Mouse (Mus musculus): ENCODE results near the gene St6galnac3. TPM values are rescaled to one million over a fixed set of nuclear protein-coding genes. Genes with fewer than 3 reads are reported as not detected.

Gene St6galnac3
- polyA plus RNA-seq, 1 experiment from 2014 or later = 34.4 TPM

DNA sequence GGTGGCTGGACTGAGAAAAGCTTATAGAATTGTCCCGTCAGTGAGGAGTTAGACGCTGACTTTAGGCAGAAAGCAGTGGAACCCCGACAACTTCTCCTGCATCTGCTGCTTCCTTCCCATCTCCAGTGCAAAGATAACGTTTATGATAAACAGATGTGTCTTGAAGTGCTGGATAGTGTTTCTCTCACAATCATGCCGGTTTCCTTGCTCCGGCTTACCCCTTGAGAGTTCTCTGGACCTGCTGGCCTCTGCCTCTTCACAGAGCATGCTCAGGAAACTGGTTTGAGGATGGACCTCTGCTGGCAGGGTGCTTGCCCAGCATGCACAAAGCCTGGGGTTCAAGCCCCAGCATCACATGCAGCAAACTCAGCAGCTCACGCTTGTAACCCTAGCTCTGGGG is 23.8 kb downstream of the St6galnac3 start:
- ATAC-seq (replicated peaks; ENCODE audit: low FRiP score, low read depth) (peak; percentile 3; the same call in 1 of the 2 replicates), DNase-seq (ENCODE audit: low spot score) (no peak)
- Histone ChIP-seq H3K27ac (peak overlapping the region; percentile 20; the same call in 1 of the 2 replicates), H3K36me3 (ENCODE audit: insufficient read depth, low read length) (no peaks in the 10 kb centered on the region), H3K9me3 (replicated peaks; ENCODE audit: low read length) (no peaks in the 10 kb centered on the region), H3K4me1 (replicated peaks; ENCODE audit: insufficient read depth, low read length) (peaks cover 25% of the 10 kb centered on the region), H3K9ac (ENCODE audit: low read depth, low read length) (no peak overlapping the region), H3K4me3 (replicated peaks; ENCODE audit: low read depth, low read length) (no peak overlapping the region), H3K4me2 (ENCODE audit: low read length) (no peak overlapping the region), H3K27me3 (ENCODE audit: insufficient read depth, low read length) (no peaks in the 10 kb centered on the region)
- TF ChIP-seq CTCF (IDR thresholded peaks at IDR 0.05; ENCODE audit: low read depth) = no peak
- WGBS = 49% methylated on average over 7 of the region's 7 CpGs

- Histone ChIP-seq H3K27ac (no peak overlapping the region), H3K4me2 (ENCODE audit: low read length) (no peak overlapping the region), H3K27me3 (ENCODE audit: insufficient read depth, low read length) (no peaks in the 10 kb centered on the region), H3K36me3 (ENCODE audit: insufficient read depth, low read length) (no peaks in the 10 kb centered on the region), H3K9me3 (replicated peaks; ENCODE audit: low read length) (no peaks in the 10 kb centered on the region), H3K4me3 (replicated peaks; ENCODE audit: low read depth, low read length) (no peak overlapping the region), H3K9ac (ENCODE audit: low read depth, low read length) (no peak overlapping the region), H3K4me1 (replicated peaks; ENCODE audit: insufficient read depth, low read length) (peaks cover 23% of the 10 kb centered on the region)
- TF ChIP-seq CTCF (IDR thresholded peaks at IDR 0.05; ENCODE audit: low read depth) = no peak
- ATAC-seq (replicated peaks; ENCODE audit: low FRiP score, low read depth) (no peak), DNase-seq (ENCODE audit: low spot score) (no peak)
- WGBS = 68% methylated on average over 8 of the region's 8 CpGs
Measured at GRCm38 (mm10) chr3:153699086-153699485, 25.9 kb downstream of the St6galnac3 start.

DNA sequence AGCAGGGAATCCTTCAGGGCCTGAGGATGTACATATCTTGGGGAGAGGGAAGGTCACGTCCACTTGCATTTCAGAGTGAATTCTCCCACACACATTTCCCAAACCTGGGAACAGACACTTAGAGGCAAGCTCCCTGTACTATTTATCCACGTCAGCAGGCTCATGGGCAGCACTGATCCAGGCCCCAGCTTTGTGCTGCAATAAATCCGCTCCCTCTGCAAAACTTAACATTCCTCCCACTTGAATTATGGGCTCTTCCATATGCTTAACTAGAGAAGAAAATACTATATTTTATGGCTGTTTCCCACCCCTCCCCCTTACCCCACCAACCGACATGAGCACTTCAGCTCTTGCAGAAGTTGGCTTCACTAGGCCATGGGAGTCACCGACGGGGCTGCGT is 32.0 kb downstream of the St6galnac3 start:
- ATAC-seq (replicated peaks; ENCODE audit: low FRiP score, low read depth) = peak; percentile 30; the same call in 1 of the 2 replicates
- Histone ChIP-seq H3K27ac (peak overlapping the region; percentile 83), H3K4me2 (ENCODE audit: low read length) (no peak overlapping the region), H3K4me1 (replicated peaks; ENCODE audit: insufficient read depth, low read length) (peaks cover 40% of the 10 kb centered on the region), H3K27me3 (ENCODE audit: insufficient read depth, low read length) (no peaks in the 10 kb centered on the region), H3K9me3 (replicated peaks; ENCODE audit: low read length) (no peaks in the 10 kb centered on the region), H3K4me3 (replicated peaks; ENCODE audit: low read depth, low read length) (no peak overlapping the region), H3K9ac (ENCODE audit: low read depth, low read length) (no peak overlapping the region), H3K36me3 (ENCODE audit: insufficient read depth, low read length) (no peaks in the 10 kb centered on the region)
- no peak for TF ChIP-seq CTCF (IDR thresholded peaks at IDR 0.05; ENCODE audit: low read depth)
- DNase-seq (ENCODE audit: low spot score) = peak; percentile 89
- WGBS = 22% methylated on average over 7 of the region's 7 CpGs

DNA sequence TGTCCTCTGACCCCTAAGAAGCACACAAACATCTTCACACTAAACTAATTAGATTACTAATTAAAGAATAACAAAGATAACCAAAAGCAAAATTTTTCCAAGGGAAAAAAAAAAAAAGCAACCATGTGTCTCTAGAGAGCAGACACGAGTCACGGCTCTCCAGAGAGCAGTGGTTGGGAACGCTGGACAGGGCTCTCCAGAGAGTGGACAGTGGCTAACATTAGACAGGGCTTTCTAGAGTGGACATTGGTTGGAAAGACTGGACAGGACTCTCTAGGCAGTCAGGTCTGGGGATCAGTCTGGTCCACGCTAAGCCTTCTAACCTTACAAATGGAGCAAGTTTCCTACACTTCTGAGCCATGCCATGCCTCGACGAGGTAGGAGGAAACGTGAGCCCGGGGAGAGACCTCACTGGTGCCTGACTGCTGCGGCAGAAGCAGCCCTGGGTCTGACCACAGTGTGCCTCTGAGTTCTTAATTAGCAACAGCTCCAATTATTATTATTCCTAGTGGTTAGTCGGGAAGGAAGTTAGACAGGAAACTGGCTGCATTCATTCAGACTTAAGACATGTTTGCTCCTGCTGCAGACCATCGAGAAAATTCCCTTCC is 32.7 kb downstream of the St6galnac3 start:
- no peaks in the 10 kb centered on the region for H3K36me3 ChIP-seq (ENCODE audit: insufficient read depth, low read length)
- H3K4me3 ChIP-seq (replicated peaks; ENCODE audit: low read depth, low read length) = no peak overlapping the region
- TF ChIP-seq CTCF (IDR thresholded peaks at IDR 0.05; ENCODE audit: low read depth) = no peak
- ATAC-seq (replicated peaks; ENCODE audit: low FRiP score, low read depth) = 0 out of 2 replicates have a peak, but pooled peaks have one; percentile 36
- peaks cover 37% of the 10 kb centered on the region for H3K4me1 ChIP-seq (replicated peaks; ENCODE audit: insufficient read depth, low read length)
- WGBS = 12% methylated on average over 11 of the region's 11 CpGs
- H3K9me3 ChIP-seq (replicated peaks; ENCODE audit: low read length) = no peaks in the 10 kb centered on the region
- H3K27me3 ChIP-seq (ENCODE audit: insufficient read depth, low read length) = no peaks in the 10 kb centered on the region
- peak; percentile 76 for DNase-seq (ENCODE audit: low spot score)
- no peak overlapping the region for H3K4me2 ChIP-seq (ENCODE audit: low read length)
- H3K9ac ChIP-seq (ENCODE audit: low read depth, low read length) = no peak overlapping the region
- peak overlapping the region; percentile 83 for H3K27ac ChIP-seq

- TF ChIP-seq CTCF (IDR thresholded peaks at IDR 0.05; ENCODE audit: low read depth) = no peak
- H3K4me2 ChIP-seq (ENCODE audit: low read length) = no peak overlapping the region
- peaks cover 37% of the 10 kb centered on the region for H3K4me1 ChIP-seq (replicated peaks; ENCODE audit: insufficient read depth, low read length)
- H3K36me3 ChIP-seq (ENCODE audit: insufficient read depth, low read length) = no peaks in the 10 kb centered on the region
- DNase-seq (ENCODE audit: low spot score) (no peak), ATAC-seq (replicated peaks; ENCODE audit: low FRiP score, low read depth) (no peak)
- no peak overlapping the region for H3K4me3 ChIP-seq (replicated peaks; ENCODE audit: low read depth, low read length)
- H3K9ac ChIP-seq (ENCODE audit: low read depth, low read length) = no peak overlapping the region
- H3K27me3 ChIP-seq (ENCODE audit: insufficient read depth, low read length) = no peaks in the 10 kb centered on the region
- peak overlapping the region; percentile 62 for H3K27ac ChIP-seq
- H3K9me3 ChIP-seq (replicated peaks; ENCODE audit: low read length) = no peaks in the 10 kb centered on the region
- 22% methylated on average over 4 of the region's 4 CpGs for WGBS
Measured at GRCm38 (mm10) chr3:153691537-153691936, 33.4 kb downstream of the St6galnac3 start.

- no peak overlapping the region for H3K9ac ChIP-seq (ENCODE audit: low read depth, low read length)
- no peaks in the 10 kb centered on the region for H3K9me3 ChIP-seq (replicated peaks; ENCODE audit: low read length)
- TF ChIP-seq CTCF (IDR thresholded peaks at IDR 0.05; ENCODE audit: low read depth) = peak; percentile 38; the same call in 1 of the 2 replicates
- H3K27me3 ChIP-seq (ENCODE audit: insufficient read depth, low read length) = no peaks in the 10 kb centered on the region
- ATAC-seq (replicated peaks; ENCODE audit: low FRiP score, low read depth) (peak; percentile 30; the same call in 1 of the 2 replicates), DNase-seq (ENCODE audit: low spot score) (peak; percentile 81)
- H3K4me3 ChIP-seq (replicated peaks; ENCODE audit: low read depth, low read length) = no peak overlapping the region
- peak overlapping the region; percentile 84 for H3K27ac ChIP-seq
- WGBS = 22% methylated on average over 2 of the region's 2 CpGs
- H3K4me2 ChIP-seq (ENCODE audit: low read length) = no peak overlapping the region
- H3K4me1 ChIP-seq (replicated peaks; ENCODE audit: insufficient read depth, low read length) = peaks cover 37% of the 10 kb centered on the region
- no peaks in the 10 kb centered on the region for H3K36me3 ChIP-seq (ENCODE audit: insufficient read depth, low read length)
Measured at GRCm38 (mm10) chr3:153690553-153690952, 34.4 kb downstream of the St6galnac3 start.

Measured in kidney, postnatal 0 days (tissue).